Mouse (Mus musculus) liver, embryonic 14.5 days (tissue): ENCODE data around the gene Atg16l2.

ENCODE experiments used
- CTCF ChIP-seq: IDR thresholded peaks from 2 replicates; pipeline ENCODE4 v1.5.1; 2016; ENCODE audit warnings: antibody characterized with exemption, low read depth, control low read depth
- EP300 ChIP-seq: IDR thresholded peaks from 2 replicates; pipeline ENCODE4 v1.6.1; 2016; ENCODE audit warnings: antibody characterized with exemption, low read depth

- no peak for TF ChIP-seq CTCF
- TF ChIP-seq EP300: no peak
These were observed 53.3 kb downstream of the Atg16l2 start for GRCm38 (mm10) chr7:101248760-101249159.
